Mouse (Mus musculus) inflammation-experienced regulatory T-cells, adult 6 months (primary cell): Measurements from ENCODE around the gene Prm3. TPM values are rescaled to one million over a fixed set of nuclear protein-coding genes. Genes with fewer than 3 reads are reported as not detected.
A peak's percentile ranks its signal among the peaks of the same experiment; 100 is the strongest.

Source experiments
- ATAC-seq: one replicate; pipeline ENCODE4 v1.8.0; 2017
- polyA plus RNA-seq, 3 experiments: library from polyadenylated mRNA; unstranded; fragments of 100-300 nt; shearing (Covaris generic); gene quantifications; one replicate each; pipeline ENCODE4 v1.2.1; 2017

The Prm3 gene
- polyA plus RNA-seq, 3 experiments from 2014 or later: not detected

- ATAC-seq: no peak
These were observed 20.0 kb downstream of the Prm3 start for GRCm38 (mm10) chr16:10770531-10771325.

GRCm38 (mm10) chr16:10769661-10770060 lies 21.1 kb downstream of the Prm3 start:
- peak; percentile 72 for ATAC-seq

DNA sequence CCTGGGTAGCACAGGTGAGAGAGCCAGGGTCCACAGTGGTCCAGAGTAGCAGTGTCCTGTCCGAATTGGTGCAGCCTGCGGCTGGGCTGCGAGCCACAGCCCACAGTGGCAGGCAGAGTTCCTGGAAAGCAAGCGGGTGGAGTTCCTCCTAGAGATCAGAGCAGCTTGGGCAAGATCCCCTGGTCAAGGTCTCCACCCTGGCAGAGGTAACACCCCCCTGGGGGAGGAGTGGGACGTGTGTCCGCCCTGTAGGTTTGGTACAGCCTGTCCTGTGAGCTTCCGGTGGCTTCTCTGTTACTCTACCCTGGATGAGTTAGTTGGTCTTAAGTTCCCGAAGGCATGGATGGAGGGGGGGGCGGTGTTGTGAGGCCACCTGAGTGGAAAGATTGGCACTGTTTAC lies 21.9 kb downstream of the Prm3 start:
- no peak for ATAC-seq

DNA sequence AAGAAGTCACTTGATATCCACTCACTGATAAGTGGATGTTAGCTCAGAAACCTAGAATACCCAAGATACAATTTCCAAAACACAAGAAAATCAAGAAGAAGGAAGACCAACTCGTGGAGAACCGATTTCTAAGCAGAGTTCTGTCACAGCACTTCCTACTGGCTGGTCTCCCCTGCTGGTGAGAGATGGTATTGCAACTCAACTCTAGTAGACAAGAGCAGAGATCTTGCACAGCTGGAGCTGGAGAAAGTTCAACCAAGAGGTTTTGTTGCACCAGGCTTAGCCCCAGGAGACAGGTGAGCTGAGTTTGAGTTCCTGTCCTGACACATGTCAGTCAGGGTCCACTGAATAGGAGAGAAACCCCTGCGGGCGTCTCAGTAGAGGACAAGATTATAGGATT lies 23.6 kb downstream of the Prm3 start:
- no peak for ATAC-seq

- no peak for ATAC-seq
These were observed 26.4 kb downstream of the Prm3 start for GRCm38 (mm10) chr16:10764323-10764722.

GRCm38 (mm10) chr16:10763540-10764264 lies 27.0 kb downstream of the Prm3 start:
- ATAC-seq: no peak

DNA sequence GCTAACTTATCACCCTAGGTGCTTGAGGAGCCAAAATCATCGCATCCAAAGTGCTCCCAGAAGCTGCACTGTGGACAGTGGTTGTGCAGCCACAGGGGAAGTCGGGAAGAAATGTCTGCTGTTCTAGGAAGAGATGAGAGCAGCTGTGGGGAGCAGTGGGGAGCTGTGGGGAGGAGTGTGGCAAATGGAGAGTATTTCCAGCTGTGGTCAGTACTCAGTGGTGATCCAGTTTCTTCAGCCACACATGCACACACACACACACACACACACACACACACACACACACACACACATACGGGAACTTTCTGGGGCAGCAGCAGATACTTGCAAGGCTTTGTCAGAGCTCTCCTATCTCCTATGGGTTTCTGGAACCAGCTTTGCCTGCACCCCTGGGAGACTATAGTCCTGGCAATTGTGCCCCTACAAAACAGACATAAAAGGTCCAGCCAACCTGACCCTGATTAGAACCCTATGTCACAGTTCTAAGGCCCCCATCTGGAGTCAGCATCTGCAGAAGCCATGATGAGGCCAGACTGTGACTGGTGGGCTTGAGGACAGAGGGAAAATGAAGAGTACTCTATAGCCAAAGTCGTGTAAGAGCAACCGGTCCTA lies 28.0 kb downstream of the Prm3 start:
- no peak for ATAC-seq

DNA sequence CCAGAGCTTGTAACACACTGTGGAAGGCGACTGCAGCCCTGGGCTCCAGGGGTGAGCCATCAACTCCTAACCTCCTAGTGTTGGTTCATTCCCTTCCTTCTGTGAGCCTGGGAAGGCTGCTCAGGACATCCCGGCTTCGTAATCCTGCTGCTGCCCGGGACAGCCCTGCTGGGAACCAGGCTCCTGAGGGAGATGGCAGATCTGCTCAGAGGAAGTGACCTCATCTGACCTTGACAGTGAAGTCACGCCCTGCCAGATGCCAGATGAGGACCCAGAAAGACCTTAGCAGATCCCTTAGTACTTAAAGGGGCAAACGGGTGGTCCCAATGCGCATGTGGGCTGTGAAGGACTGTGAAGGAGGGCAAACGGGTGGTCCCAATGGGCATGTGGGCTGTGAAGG lies 29.5 kb downstream of the Prm3 start:
- no peak for ATAC-seq

DNA sequence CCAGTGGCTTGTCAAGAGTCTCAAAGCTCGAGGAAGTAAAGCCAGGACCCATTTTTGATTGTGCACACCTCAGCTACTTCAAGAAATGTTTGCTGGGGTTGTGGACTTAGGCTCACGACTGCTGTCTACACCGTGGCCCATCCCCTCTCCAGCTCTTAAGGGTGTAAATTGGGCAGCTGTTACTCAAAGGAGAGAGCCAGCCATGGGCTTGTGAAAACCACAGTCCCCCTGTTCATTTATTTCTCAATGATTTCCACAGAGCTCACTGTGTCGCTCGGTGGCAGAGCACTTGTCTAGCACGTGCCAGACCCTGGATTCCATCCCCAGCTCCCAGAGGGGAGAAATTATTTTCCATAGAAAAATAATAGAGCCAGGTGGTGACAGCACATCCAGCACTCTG lies 34.5 kb downstream of the Prm3 start:
- no peak for ATAC-seq

DNA sequence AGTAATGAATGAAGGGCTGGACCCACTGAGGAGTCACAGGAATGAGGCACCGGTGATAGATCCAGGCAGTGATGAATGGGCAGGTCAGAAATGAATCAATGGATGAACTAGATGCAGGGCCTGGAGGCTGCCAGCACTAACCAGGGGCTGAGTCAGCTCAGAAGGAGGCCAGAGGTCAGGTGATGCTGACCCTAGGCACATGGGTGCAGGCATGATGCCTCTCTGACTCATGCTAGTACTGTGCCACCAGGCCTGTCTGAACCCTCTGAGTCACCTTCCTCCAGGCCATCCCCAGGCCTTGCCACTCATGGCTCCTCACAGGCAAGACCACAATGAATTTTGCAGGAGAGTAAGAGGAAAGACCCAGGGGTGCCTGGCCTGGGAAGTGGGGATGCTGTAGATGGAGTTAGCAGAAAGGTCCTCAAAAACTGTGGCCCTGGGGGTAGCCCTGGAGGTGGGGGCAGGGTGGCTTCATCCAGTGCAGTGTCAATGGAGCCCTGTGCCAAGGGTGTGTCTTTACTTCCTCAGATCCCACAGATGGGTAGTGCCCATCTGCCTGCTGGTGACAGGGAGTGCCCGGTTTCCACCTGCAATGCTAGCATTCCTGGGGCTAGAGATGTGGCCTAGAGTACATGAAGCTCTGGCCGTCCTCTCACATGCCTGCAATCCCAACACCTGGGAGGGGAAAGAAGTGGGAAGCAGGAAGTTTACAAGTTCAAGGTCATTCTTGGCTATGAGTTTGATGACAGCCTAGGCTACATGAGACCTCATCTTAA lies 36.0 kb downstream of the Prm3 start:
- ATAC-seq: no peak

DNA sequence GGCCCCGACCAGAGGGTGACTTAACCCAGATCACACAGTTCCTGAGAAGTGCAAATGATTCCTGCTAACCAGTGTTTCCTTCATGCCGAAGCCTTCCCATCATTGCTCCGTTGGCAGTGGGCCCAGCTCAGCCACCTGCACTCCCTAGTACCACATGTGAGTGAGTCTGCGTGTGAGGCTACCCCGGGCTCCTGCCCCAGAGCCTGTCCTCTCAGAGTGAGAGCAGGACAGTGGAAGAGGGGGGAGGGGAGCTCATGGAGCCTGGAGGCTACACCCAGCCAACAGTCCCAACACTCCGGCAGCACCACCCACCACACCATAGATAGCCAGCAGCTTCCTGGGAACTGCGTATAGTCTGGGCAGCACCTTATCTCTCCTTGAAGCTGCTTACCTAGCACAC lies 40.9 kb downstream of the Prm3 start:
- no peak for ATAC-seq

DNA sequence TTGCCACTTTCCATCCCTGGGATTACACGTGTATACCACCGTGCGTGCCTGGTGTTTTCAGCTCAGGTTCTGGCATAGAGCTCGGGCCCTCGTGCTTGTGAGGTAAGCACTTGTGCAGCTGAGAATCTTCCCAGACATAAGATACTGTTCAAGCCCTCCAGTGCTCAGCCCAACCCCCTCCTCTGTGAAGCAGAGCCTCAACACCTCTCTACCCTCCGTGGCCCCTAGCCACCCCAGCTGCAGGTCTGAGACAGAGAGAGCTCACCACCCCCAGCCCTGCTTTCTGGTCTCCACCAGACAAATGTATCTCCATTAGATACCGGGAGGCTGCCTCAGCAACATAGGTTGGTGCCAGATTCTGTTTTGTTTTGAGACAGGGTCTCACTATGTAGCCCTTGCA lies 41.5 kb downstream of the Prm3 start:
- no peak for ATAC-seq

DNA sequence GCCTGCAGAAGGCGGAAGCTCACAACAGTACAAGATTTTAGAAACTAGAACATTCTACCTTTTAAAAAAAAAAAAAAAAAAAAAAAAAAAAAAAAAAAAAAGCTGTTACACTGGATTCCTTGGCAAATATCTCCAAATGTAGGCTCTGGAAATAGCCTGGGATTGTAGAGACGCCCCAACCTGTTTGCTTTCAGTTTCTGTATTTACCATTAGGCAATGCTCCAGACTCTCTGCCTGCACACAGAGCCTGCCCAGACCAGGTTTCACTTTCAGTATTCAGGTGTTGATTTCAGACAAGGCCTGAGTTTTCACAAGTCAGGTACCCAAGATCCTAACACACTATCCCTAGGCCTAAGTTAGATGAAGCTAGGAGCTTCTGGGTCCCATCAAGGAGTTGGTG lies 49.6 kb downstream of the Prm3 start:
- ATAC-seq: peak; percentile 98

Other genes starting within 250 kb of the Prm3 start
- gene Dexi, start 247.9 kb downstream of the Prm3 start, polyA plus RNA-seq: 1 to 10 TPM; 4.1 to 5.1 (median 4.6) TPM
- 10 to 100 TPM in 1 of 3 experiments, 1 to 10 TPM in 2; 5.7 to 10.2 (median 7.8) TPM for gene Clec16a, start 245.6 kb downstream of the Prm3 start, polyA plus RNA-seq
- gene Socs1, start 5.4 kb downstream of the Prm3 start, polyA plus RNA-seq: 1 to 10 TPM; 3.9 to 4.7 (median 4.3) TPM
- 1 to 10 TPM; 6.3 to 9.8 (median 6.6) TPM for gene Tnp2, start 2.3 kb downstream of the Prm3 start, polyA plus RNA-seq
- not detected for gene Prm2, start 5.2 kb upstream of the Prm3 start, polyA plus RNA-seq
- 1 to 10 TPM in 1 of 3 experiments, not detected in 2; 1.1 TPM for gene Prm1, start 14.9 kb upstream of the Prm3 start, polyA plus RNA-seq
- not detected for gene Gm11172, start 22.0 kb upstream of the Prm3 start, polyA plus RNA-seq
- 1 to 10 TPM; 1.2 to 1.4 (median 1.2) TPM for gene Rmi2, start 44.1 kb upstream of the Prm3 start, polyA plus RNA-seq